Mouse (Mus musculus) lung, adult 2 months (tissue): ENCODE results near the gene Plekhm2.

ENCODE experiments used
- CTCF ChIP-seq: fragments of 200-500 bp; IDR thresholded peaks from 2 replicates; pipeline ENCODE4 v1.5.1; 2011; ENCODE audit warnings: mild to moderate bottlenecking, low read length, control low read depth; ENCODE audit not compliant: insufficient read depth
- POLR2A ChIP-seq: fragments of 200-500 bp; IDR thresholded peaks from 2 replicates; pipeline ENCODE4 v1.6.1; 2011; ENCODE audit warnings: low read depth, mild to moderate bottlenecking, control low read depth, low read length, borderline replicate concordance; ENCODE audit errors: extremely low read depth

DNA sequence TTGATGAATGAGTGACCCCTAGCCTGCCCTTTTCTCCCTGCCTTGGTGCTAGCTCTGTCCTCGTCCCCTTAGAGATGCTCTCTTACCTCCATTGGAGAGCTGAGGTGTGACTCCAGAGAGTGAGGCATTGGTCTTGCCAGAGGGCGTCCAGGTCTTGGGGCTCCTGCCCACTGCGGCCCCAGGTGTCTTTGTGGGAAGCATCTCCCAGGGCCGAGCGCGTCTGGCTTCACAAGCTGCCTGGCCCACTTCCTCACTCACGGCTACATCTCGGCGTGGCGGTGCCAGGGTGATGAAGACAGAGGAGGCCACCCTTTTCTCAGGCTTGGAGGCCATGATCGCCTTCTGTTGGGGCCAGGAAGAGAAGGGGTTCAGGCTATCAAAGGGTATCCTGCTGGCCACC lies 69.6 kb downstream of the Plekhm2 start:
- TF ChIP-seq CTCF (no peak), POLR2A (no peak)
